In genomic region chr5:81020281-81021005, GRCm38 (mm10) we compare ENCODE assay signal across 8 mouse cellular contexts. TPM values are rescaled to one million over a fixed set of nuclear protein-coding genes. Genes with fewer than 3 reads are reported as not detected.
DNase-seq lines count a peak whose midpoint lies in the region; ATAC-seq lines count a peak whose summit lies in the region.

No protein-coding gene starts in this region.

- H3K9ac ChIP-seq in hindbrain, embryonic 16.5 days (ENCODE audit: low read depth, low read length) = peak overlapping the region; percentile 97

- no peaks in the 10 kb centered on the region for H3K9me3 ChIP-seq in hindbrain, embryonic 16.5 days (ENCODE audit: control insufficient read depth, low read length)
- H3K9me3 ChIP-seq in megakaryocyte, embryonic 14.5 days = peaks cover 4% of the 10 kb centered on the region; the same call in 1 of the 2 replicates

- H3K27ac ChIP-seq in hindbrain, embryonic 16.5 days (ENCODE audit: low read depth, low read length) = peak overlapping the region; percentile 99

- WGBS in hindbrain, embryonic 16.5 days = under 1% methylated on average over 65 of the region's 67 CpGs

- peak; percentile 41 for ATAC-seq in hindbrain, embryonic 16.5 days

- H3K36me3 ChIP-seq in hindbrain, embryonic 16.5 days (ENCODE audit: control insufficient read depth, insufficient read depth, low read length) = no peaks in the 10 kb centered on the region
- H3K36me3 ChIP-seq in megakaryocyte, embryonic 14.5 days (replicated peaks; ENCODE audit: low read length) = no peaks in the 10 kb centered on the region

- peak overlapping the region; percentile 77 for H3K4me2 ChIP-seq in hindbrain, embryonic 16.5 days (ENCODE audit: low read length)

- intact Hi-C loops in left cerebral cortex, postnatal 25 days (cut with DNase I) = loop anchor here (1.0 to 10.0 kb wide), 7 partner anchors 117 to 1324 kb away; no protein-coding TSS in a partner anchor

- H3K27me3 ChIP-seq in hindbrain, embryonic 16.5 days (replicated peaks; ENCODE audit: control insufficient read depth, insufficient read depth, low read length) = no peaks in the 10 kb centered on the region
- H3K27me3 ChIP-seq in megakaryocyte, embryonic 14.5 days (replicated peaks) = peaks cover 63% of the 10 kb centered on the region

- peak overlapping the region; percentile 91 for H3K4me3 ChIP-seq in hindbrain, embryonic 16.5 days (ENCODE audit: low read length)
- peak overlapping the region; percentile 90 for H3K4me3 ChIP-seq in megakaryocyte, embryonic 14.5 days (replicated peaks)

- DNase-seq in adrenal gland, postnatal 36 days = peak; percentile 40 to 51
- peak; percentile 53 to 65 for DNase-seq in cerebellum, postnatal 36 days
- peak; percentile 59 to 69 for DNase-seq in frontal cortex, postnatal 36 days (ENCODE audit: low spot score in 2 of 2)
- peak; percentile 74 to 77 for DNase-seq in left cerebral cortex, postnatal 25 days (ENCODE audit: low spot score in 2 of 2)
- peak; percentile 43 to 48 for DNase-seq in right cerebral cortex, postnatal 36 days (ENCODE audit: low spot score in 2 of 2)
- DNase-seq in spleen, adult 12 weeks (ENCODE audit: low spot score) = no peak

- H3K4me1 ChIP-seq in hindbrain, embryonic 16.5 days (ENCODE audit: control insufficient read depth, insufficient read depth, low read depth, low read length) = peaks cover 12% of the 10 kb centered on the region
- peaks cover 28% of the 10 kb centered on the region for H3K4me1 ChIP-seq in megakaryocyte, embryonic 14.5 days

RNA-seq across cellular contexts. Expression of gene Adgrl3, which starts 0.5 kb away (rescaled TPM):
- 1 to 10 TPM; 3.9 to 4.2 TPM for total RNA-seq in adrenal gland, postnatal 36 days (2021)
- polyA plus RNA-seq in hindbrain, embryonic 16.5 days (2015; fragmentation: Nextera tagmentation; extraction: Ambion mirVana) = 67.2 and 69.4 TPM in 2 replicates
- total RNA-seq in left cerebral cortex, postnatal 25 days (2021) = 100 to 1,000 TPM; 204 to 219 TPM
- 0.10 TPM in 1 of 2 replicates, not detected in the other for polyA plus RNA-seq in megakaryocyte, embryonic 14.5 days (2012; ENCODE audit: insufficient read depth, low replicate concordance)

Comparison
In these comparisons a context has a peak if more than half of its experiments do, and no peak if none do; other contexts are left out.
1. RNA of gene Adgrl3, which starts 0.5 kb away (total RNA-seq): 204 to 219 TPM in left cerebral cortex, postnatal 25 days; 3.9 to 4.2 TPM in adrenal gland, postnatal 36 days; every median in the first group is over 10 times any median in the second.